ENCODE assay signal across 16 mouse cellular contexts in the genomic region with DNA sequence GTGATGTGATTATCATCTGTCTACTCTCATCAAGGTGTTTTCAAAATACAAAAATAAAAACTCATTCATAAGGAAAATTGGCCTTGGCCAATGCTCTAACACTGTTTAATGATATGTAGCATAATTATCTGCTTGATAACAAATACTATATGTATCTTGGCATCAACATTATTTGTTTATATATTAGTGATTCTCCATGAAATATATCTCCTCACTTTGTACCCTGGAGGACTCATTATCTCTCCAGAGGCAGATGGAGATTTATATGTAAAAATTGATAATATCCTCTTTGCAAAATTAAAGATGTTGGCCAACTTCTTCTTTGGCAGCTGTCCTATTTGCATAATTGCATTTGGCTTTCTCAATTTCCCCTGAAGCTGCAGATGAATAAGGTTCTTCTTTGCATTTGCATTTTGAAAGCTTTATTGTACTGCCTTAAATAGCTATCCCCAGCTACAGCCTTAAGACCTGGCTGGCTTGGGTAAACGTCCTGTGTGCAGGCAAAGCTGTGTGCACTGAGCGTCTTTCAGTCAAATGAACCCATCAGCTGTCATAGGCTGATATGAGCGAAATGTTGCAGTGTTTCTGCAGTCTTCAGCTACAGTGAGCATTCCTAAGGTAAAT.
DNase-seq lines count a peak whose midpoint lies in the region; ATAC-seq and TF ChIP-seq lines count a peak whose summit lies in the region.
"Had no signal": no experiment of that assay in that cellular context is flagged by ENCODE, and none has a peak within 500 bp of the region (broad histone marks: within the 10 kb centered on the region; RNA-seq: fewer than 3 reads in every experiment).

No protein-coding gene starts in this region.

- H3K36me3 ChIP-seq in hindbrain, embryonic 12.5 days = no peaks in the 10 kb centered on the region
- no peaks in the 10 kb centered on the region for H3K36me3 ChIP-seq in midbrain, embryonic 16.5 days (ENCODE audit: control insufficient read depth, insufficient read depth, low read length)
- H3K36me3 ChIP-seq: limb, embryonic 10.5 days had no signal

- peak; percentile 16 for DNase-seq in layer of hippocampus, adult 9-11 months
- no peak for DNase-seq in layer of hippocampus, postnatal 36 days
- DNase-seq in brain, embryonic 14.5 days (ENCODE audit: low read depth) = peak; percentile 86
- no peak for DNase-seq in lung, postnatal 10 days
- no peak for DNase-seq in heart, adult 18-20 months
- no peak for DNase-seq in heart, postnatal 10 days
- DNase-seq: adrenal gland, postnatal 36 days; cerebellum, postnatal 36 days; heart, adult 2 months; heart, postnatal 4 days; liver, postnatal 0 days; thymus, postnatal 36 days had no signal

- H3K4me1 ChIP-seq in hindbrain, embryonic 12.5 days = no peaks in the 10 kb centered on the region
- H3K4me1 ChIP-seq in midbrain, embryonic 16.5 days (ENCODE audit: control insufficient read depth, insufficient read depth, low read length) = peaks cover 8% of the 10 kb centered on the region
- H3K4me1 ChIP-seq: limb, embryonic 10.5 days had no signal

- H3K9ac ChIP-seq in hindbrain, embryonic 12.5 days = no peak overlapping the region
- no peak overlapping the region for H3K9ac ChIP-seq in midbrain, embryonic 16.5 days (ENCODE audit: low read depth, low read length)
- H3K9ac ChIP-seq: liver, postnatal 0 days had no signal

- TF ChIP-seq POLR2A in brain, embryonic 14.5 days (IDR thresholded peaks at IDR 0.05; ENCODE audit: borderline replicate concordance, extremely low read depth, insufficient read depth, insufficient read length, poor library complexity, severe bottlenecking) = no peak

- no peak for TF ChIP-seq CTCF in brain, embryonic 14.5 days (IDR thresholded peaks at IDR 0.05; ENCODE audit: borderline replicate concordance, extremely low read depth, insufficient read depth, insufficient read length)

- no peak overlapping the region for H3K4me3 ChIP-seq in hindbrain, embryonic 12.5 days
- H3K4me3 ChIP-seq in midbrain, embryonic 16.5 days (ENCODE audit: low read depth, low read length) = no peak overlapping the region
- H3K4me3 ChIP-seq: heart, adult 2 months; limb, embryonic 10.5 days had no signal

- WGBS in hindbrain, embryonic 12.5 days = 40% methylated on average over 3 of the region's 3 CpGs
- 25% methylated on average over 3 of the region's 3 CpGs for WGBS in midbrain, embryonic 16.5 days

- intact Hi-C loops in heart, postnatal 10 days (cut with DNase I) = no loop called here

- H3K27me3 ChIP-seq in hindbrain, embryonic 12.5 days = no peaks in the 10 kb centered on the region
- H3K27me3 ChIP-seq in midbrain, embryonic 16.5 days (ENCODE audit: control insufficient read depth, insufficient read depth, low read depth, low read length) = no peaks in the 10 kb centered on the region

- H3K9me3 ChIP-seq in hindbrain, embryonic 12.5 days (replicated peaks) = no peaks in the 10 kb centered on the region
- H3K9me3 ChIP-seq in midbrain, embryonic 16.5 days (replicated peaks; ENCODE audit: control insufficient read depth, low read length, poor library complexity, severe bottlenecking) = no peaks in the 10 kb centered on the region
- H3K9me3 ChIP-seq: limb, embryonic 10.5 days had no signal

- H3K4me2 ChIP-seq in hindbrain, embryonic 12.5 days (replicated peaks) = no peak overlapping the region
- H3K4me2 ChIP-seq in midbrain, embryonic 16.5 days (ENCODE audit: low read length) = no peak overlapping the region

- peak; percentile 87 for ATAC-seq in hindbrain, embryonic 12.5 days (ENCODE audit: low FRiP score)
- peak; percentile 95 for ATAC-seq in midbrain, embryonic 16.5 days
- ATAC-seq: liver, postnatal 0 days had no signal

- H3K27ac ChIP-seq in hindbrain, embryonic 12.5 days = peak overlapping the region; percentile 66
- peak overlapping the region; percentile 63 for H3K27ac ChIP-seq in midbrain, embryonic 16.5 days (ENCODE audit: low read length)
- H3K27ac ChIP-seq: heart, adult 2 months; kidney, postnatal 0 days; limb, embryonic 10.5 days had no signal

Comparison
In these comparisons a context has a peak if more than half of its experiments do, and no peak if none do; other contexts are left out.
1. DNase-seq: peak in layer of hippocampus, adult 9-11 months (single experiment) and brain, embryonic 14.5 days (single experiment); none in layer of hippocampus, postnatal 36 days (0 of 2), lung, postnatal 10 days (single experiment), heart, adult 18-20 months (0 of 2) and heart, postnatal 10 days (0 of 2).